ENCODE assay signal across 8 mouse cellular contexts in genomic region chr9:90270193-90270943, GRCm38 (mm10). TPM values are rescaled to one million over a fixed set of nuclear protein-coding genes. Genes with fewer than 3 reads are reported as not detected.
DNase-seq lines count a peak whose midpoint lies in the region; ATAC-seq and TF ChIP-seq lines count a peak whose summit lies in the region.

TSS of gene Tbc1d2b (minus strand) at chr9:90270804.

- H3K27ac ChIP-seq in embryonic facial prominence, embryonic 13.5 days: peak within 1 kb of the TSS; percentile 75
- peak within 1 kb of the TSS; percentile 74 for H3K27ac ChIP-seq in heart, adult 2 months
- H3K27ac ChIP-seq in kidney, adult 2 months (ENCODE audit: insufficient read depth, low read depth, low read length): peak within 1 kb of the TSS; percentile 48; the same call in 1 of the 2 replicates
- H3K27ac ChIP-seq in limb, embryonic 14.5 days (replicated peaks; ENCODE audit: low read depth, low read length): 0 out of 2 replicates have a peak within 1 kb of the TSS, but pooled peaks have one; percentile 62
- no peak within 1 kb of the TSS; the same call in 1 of the 2 replicates for H3K27ac ChIP-seq in midbrain, embryonic 15.5 days

- H3K9ac ChIP-seq in embryonic facial prominence, embryonic 13.5 days: peak within 1 kb of the TSS; percentile 86
- H3K9ac ChIP-seq in heart, adult 2 months (ENCODE audit: low read depth, low read length): peak within 1 kb of the TSS; percentile 98
- H3K9ac ChIP-seq in limb, embryonic 14.5 days (ENCODE audit: low read depth, low read length, severe bottlenecking): peak within 1 kb of the TSS; percentile 82
- H3K9ac ChIP-seq in midbrain, embryonic 15.5 days: peak within 1 kb of the TSS; percentile 73

- H3K4me1 ChIP-seq in embryonic facial prominence, embryonic 13.5 days: peaks cover 42% of the 10 kb centered on the region
- H3K4me1 ChIP-seq in heart, adult 2 months (ENCODE audit: control insufficient read depth, insufficient read depth, low read length): peaks cover 4% of the 10 kb centered on the region
- H3K4me1 ChIP-seq in kidney, adult 2 months (ENCODE audit: control insufficient read depth, insufficient read depth, low read length): no peaks in the 10 kb centered on the region
- peaks cover 16% of the 10 kb centered on the region for H3K4me1 ChIP-seq in limb, embryonic 14.5 days (ENCODE audit: control insufficient read depth, insufficient read depth, low read length)
- peaks cover 14% of the 10 kb centered on the region for H3K4me1 ChIP-seq in midbrain, embryonic 15.5 days

- peak; percentile 84 for ATAC-seq in embryonic facial prominence, embryonic 13.5 days (ENCODE audit: insufficient number of reproducible peaks, insufficient read depth, low FRiP score, low TSS enrichment, low read depth)
- peak; percentile 92 for ATAC-seq in limb, embryonic 14.5 days (ENCODE audit: low FRiP score, low read depth)
- peak; percentile 97 for ATAC-seq in midbrain, embryonic 15.5 days (replicated peaks)

- no peak for TF ChIP-seq CTCF in heart, adult 2 months (IDR thresholded peaks at IDR 0.05)
- TF ChIP-seq CTCF in kidney, adult 2 months (conservative IDR thresholded peaks at IDR 0.05; ENCODE audit: insufficient read depth, insufficient read length, low read depth, low read length): no peak

- H3K4me2 ChIP-seq in embryonic facial prominence, embryonic 13.5 days: peak within 1 kb of the TSS; percentile 87
- H3K4me2 ChIP-seq in limb, embryonic 14.5 days (replicated peaks; ENCODE audit: low read depth, low read length, severe bottlenecking): peak within 1 kb of the TSS; percentile 85
- H3K4me2 ChIP-seq in midbrain, embryonic 15.5 days: peak within 1 kb of the TSS; percentile 67

- intact Hi-C loops in heart, adult 2 months (cut with DNase I): loop anchor here (5.0 kb wide), 2 partner anchors 63 to 158 kb away; partner anchors contain the start of gene Morf4l1

- no peaks in the 10 kb centered on the region for H3K9me3 ChIP-seq in embryonic facial prominence, embryonic 13.5 days
- H3K9me3 ChIP-seq in limb, embryonic 14.5 days (ENCODE audit: control insufficient read depth, low read length): no peaks in the 10 kb centered on the region
- H3K9me3 ChIP-seq in midbrain, embryonic 15.5 days: no peaks in the 10 kb centered on the region

- H3K79me2 ChIP-seq in heart, adult 2 months (replicated peaks; ENCODE audit: control insufficient read depth, insufficient read depth, low read length): no peaks in the 10 kb centered on the region; the same call in 1 of the 2 replicates

- H3K27me3 ChIP-seq in embryonic facial prominence, embryonic 13.5 days: no peaks in the 10 kb centered on the region
- H3K27me3 ChIP-seq in heart, adult 2 months (ENCODE audit: control insufficient read depth, insufficient read depth, low read length): no peaks in the 10 kb centered on the region
- H3K27me3 ChIP-seq in kidney, adult 2 months (replicated peaks; ENCODE audit: control insufficient read depth, insufficient read depth, low read length): no peaks in the 10 kb centered on the region
- no peaks in the 10 kb centered on the region for H3K27me3 ChIP-seq in limb, embryonic 14.5 days (ENCODE audit: control insufficient read depth, insufficient read depth, low read length)
- H3K27me3 ChIP-seq in midbrain, embryonic 15.5 days (replicated peaks): no peaks in the 10 kb centered on the region

- peak within 1 kb of the TSS; percentile 92 for H3K4me3 ChIP-seq in embryonic facial prominence, embryonic 13.5 days
- peak within 1 kb of the TSS; percentile 81 for H3K4me3 ChIP-seq in heart, adult 2 months
- peak within 1 kb of the TSS; percentile 89 for H3K4me3 ChIP-seq in kidney, adult 2 months (ENCODE audit: insufficient read depth, low read depth, low read length)
- peak within 1 kb of the TSS; percentile 82 for H3K4me3 ChIP-seq in limb, embryonic 14.5 days (replicated peaks; ENCODE audit: low read length)
- peak within 1 kb of the TSS; percentile 80 for H3K4me3 ChIP-seq in midbrain, embryonic 15.5 days

- TF ChIP-seq POLR2A in heart, adult 2 months (IDR thresholded peaks at IDR 0.05; ENCODE audit: insufficient read depth, low read depth, low read length): no peak
- TF ChIP-seq POLR2A in kidney, adult 2 months (IDR thresholded peaks at IDR 0.05; ENCODE audit: low read depth, low read length): no peak
- TF ChIP-seq POLR2A in limb, embryonic 14.5 days (IDR thresholded peaks at IDR 0.05; ENCODE audit: borderline replicate concordance, extremely low read depth, insufficient read depth, insufficient read length): peak; percentile 22; the same call in 1 of the 2 replicates

- WGBS in embryonic facial prominence, embryonic 13.5 days: under 1% methylated on average over 67 of the region's 74 CpGs
- under 1% methylated on average over 74 of the region's 74 CpGs for WGBS in heart, adult 2 months
- WGBS in kidney, adult 2 months: 1% methylated on average over 74 of the region's 74 CpGs
- WGBS in limb, embryonic 14.5 days: under 1% methylated on average over 55 of the region's 74 CpGs
- under 1% methylated on average over 65 of the region's 74 CpGs for WGBS in midbrain, embryonic 15.5 days

- H3K36me3 ChIP-seq in embryonic facial prominence, embryonic 13.5 days: no peaks in the 10 kb centered on the region
- H3K36me3 ChIP-seq in heart, adult 2 months (ENCODE audit: control insufficient read depth, insufficient read depth, low read length): no peaks in the 10 kb centered on the region
- no peaks in the 10 kb centered on the region for H3K36me3 ChIP-seq in kidney, adult 2 months (ENCODE audit: control insufficient read depth, insufficient read depth, low read length)
- H3K36me3 ChIP-seq in limb, embryonic 14.5 days (ENCODE audit: control insufficient read depth, insufficient read depth, low read length): no peaks in the 10 kb centered on the region
- no peaks in the 10 kb centered on the region for H3K36me3 ChIP-seq in midbrain, embryonic 15.5 days (replicated peaks)

- DNase-seq in urinary bladder, adult 18-20 months (ENCODE audit: low spot score in 2 of 2): peak; percentile 72 to 81
- DNase-seq in urinary bladder, postnatal 10 days (ENCODE audit: low spot score): no peak
- peak; percentile 84 to 87 for DNase-seq in heart, adult 2 months
- DNase-seq in kidney, adult 2 months: peak; percentile 69
- peak; percentile 66 for DNase-seq in limb, embryonic 14.5 days (ENCODE audit: low spot score)
- DNase-seq in spleen, postnatal 10 days (ENCODE audit: low spot score in 2 of 2): peak; percentile 65 to 73

- no peak for TF ChIP-seq EP300 in heart, adult 2 months (IDR thresholded peaks at IDR 0.05; ENCODE audit: insufficient read depth, low read depth, low read length)

RNA-seq across cellular contexts. Expression of gene Tbc1d2b, which starts in this region (rescaled TPM):
- 17.3 and 20.8 TPM in 2 replicates for polyA plus RNA-seq in embryonic facial prominence, embryonic 13.5 days (2015; fragmentation: Nextera tagmentation; extraction: Ambion mirVana)
- 10 to 100 TPM in 1 of 2 experiments, 1 to 10 TPM in 1; 9.6 to 10.1 TPM for total RNA-seq in heart, adult 2 months (2021)
- polyA plus RNA-seq in heart, adult 2 months (2012; rRNA removed): 10.3 and 14.6 TPM in 2 replicates
- polyA plus RNA-seq in kidney, adult 2 months (2012; rRNA removed): 16.4 and 17.5 TPM in 2 replicates
- polyA plus RNA-seq in limb, embryonic 14.5 days (2012; rRNA removed): 25.5 and 31.6 TPM in 2 replicates
- polyA plus RNA-seq in limb, embryonic 14.5 days (2014; fragmentation: Nextera tagmentation; extraction: Ambion mirVana): 20.0 and 22.2 TPM in 2 replicates
- polyA plus RNA-seq in midbrain, embryonic 15.5 days (2015; fragmentation: Nextera tagmentation; extraction: Ambion mirVana): 6.5 and 7.6 TPM in 2 replicates
